Mouse (Mus musculus): Measurements from ENCODE around the gene Cyp2f2. TPM values are rescaled to one million over a fixed set of nuclear protein-coding genes. Genes with fewer than 3 reads are reported as not detected.

Gene Cyp2f2
- polyA plus RNA-seq, 2 experiments, result 0.11 TPM; not detected in 1

DNA sequence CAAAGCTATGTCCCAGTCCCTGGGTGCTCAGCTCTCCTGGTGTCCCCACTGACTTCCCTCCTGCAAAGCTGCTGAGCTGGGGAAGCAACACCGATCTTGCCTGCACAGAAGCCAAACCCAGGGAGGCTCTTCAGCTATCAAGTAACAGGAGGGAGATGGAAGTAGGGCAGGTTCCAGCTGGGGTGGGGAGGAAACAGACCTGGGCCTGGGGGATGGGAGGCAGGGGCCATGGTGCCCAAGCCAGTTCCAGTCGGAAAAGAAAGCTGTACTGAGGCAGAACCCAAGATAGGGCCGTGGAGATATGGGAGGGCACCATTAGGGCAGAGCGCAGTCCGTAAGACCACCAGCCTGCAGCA is 43.7 kb downstream of the Cyp2f2 start:
- Histone ChIP-seq H3K9me3 (ENCODE audit: control insufficient read depth, low read length) (no peaks in the 10 kb centered on the region), H3K27ac (replicated peaks; ENCODE audit: low read depth, low read length) (no peak overlapping the region), H3K36me3 (ENCODE audit: control insufficient read depth, insufficient read depth, low read length) (peaks cover 56% of the 10 kb centered on the region), H3K27me3 (ENCODE audit: control insufficient read depth, insufficient read depth, low read length) (no peaks in the 10 kb centered on the region), H3K9ac (ENCODE audit: low read depth, low read length, severe bottlenecking) (0 out of 2 replicates have a peak overlapping the region, but pooled peaks have one; percentile 2), H3K4me2 (replicated peaks; ENCODE audit: low read depth, low read length, severe bottlenecking) (0 out of 2 replicates have a peak overlapping the region, but pooled peaks have one; percentile 13), H3K4me1 (ENCODE audit: control insufficient read depth, insufficient read depth, low read length) (peaks cover 29% of the 10 kb centered on the region), H3K4me3 (replicated peaks; ENCODE audit: low read length) (no peak overlapping the region)
- DNase-seq (ENCODE audit: low spot score) (no peak), ATAC-seq (ENCODE audit: low FRiP score, low read depth) (no peak)
- 78% methylated on average over 5 of the region's 5 CpGs for WGBS
- TF ChIP-seq POLR2A (IDR thresholded peaks at IDR 0.05; ENCODE audit: borderline replicate concordance, extremely low read depth, insufficient read depth, insufficient read length), result no peak

DNA sequence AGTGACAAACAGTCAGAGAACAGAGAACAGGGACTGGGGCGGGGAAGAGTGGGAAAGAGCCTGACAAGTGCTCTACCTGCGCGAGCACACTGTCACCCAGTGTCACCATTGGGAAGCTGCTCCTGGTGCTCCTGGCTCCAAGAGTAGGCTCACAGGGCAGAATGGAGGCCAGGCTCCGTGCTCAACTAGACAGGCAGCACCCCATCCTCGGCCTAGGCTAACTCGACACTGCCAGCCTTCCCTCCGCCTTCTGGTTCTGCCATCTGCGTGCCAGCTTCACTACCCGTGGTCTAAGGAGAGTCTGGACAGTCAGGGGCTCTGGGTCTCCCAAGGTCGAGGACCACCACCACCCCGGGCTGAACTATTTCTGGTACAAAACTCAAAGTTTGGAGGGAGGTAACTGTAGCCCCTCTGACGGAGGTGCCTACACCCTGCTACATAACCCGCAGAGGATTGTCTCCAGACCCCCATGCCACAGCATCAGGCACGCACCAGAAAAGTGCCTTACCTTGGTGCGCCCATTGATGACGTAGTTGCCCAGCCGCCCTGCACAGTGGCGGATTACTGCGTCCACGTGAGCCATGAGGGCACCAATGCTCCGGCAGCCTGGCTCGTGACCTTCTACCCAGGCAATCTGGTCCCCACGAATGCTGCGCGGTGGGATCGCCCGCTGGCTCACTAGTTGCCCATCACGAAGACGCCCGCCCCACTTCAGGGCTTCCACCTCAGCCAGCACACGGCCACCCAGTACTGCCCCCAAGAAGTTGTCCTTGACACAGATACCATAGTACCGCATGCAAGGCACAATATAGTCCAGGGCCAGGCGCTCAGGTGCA is 44.6 kb downstream of the Cyp2f2 start:
- ATAC-seq (ENCODE audit: low FRiP score, low read depth), result no peak
- peaks cover 52% of the 10 kb centered on the region for H3K36me3 ChIP-seq (ENCODE audit: control insufficient read depth, insufficient read depth, low read length)
- TF ChIP-seq POLR2A (IDR thresholded peaks at IDR 0.05; ENCODE audit: borderline replicate concordance, extremely low read depth, insufficient read depth, insufficient read length), result no peak
- DNase-seq (ENCODE audit: low spot score), result no peak
- no peaks in the 10 kb centered on the region for H3K27me3 ChIP-seq (ENCODE audit: control insufficient read depth, insufficient read depth, low read length)
- peak overlapping the region; percentile 86 for H3K9ac ChIP-seq (ENCODE audit: low read depth, low read length, severe bottlenecking)
- H3K9me3 ChIP-seq (ENCODE audit: control insufficient read depth, low read length), result no peaks in the 10 kb centered on the region
- no peak overlapping the region for H3K27ac ChIP-seq (replicated peaks; ENCODE audit: low read depth, low read length)
- 86% methylated on average over 32 of the region's 33 CpGs for WGBS
- H3K4me2 ChIP-seq (replicated peaks; ENCODE audit: low read depth, low read length, severe bottlenecking), result peak overlapping the region; percentile 72
- H3K4me1 ChIP-seq (ENCODE audit: control insufficient read depth, insufficient read depth, low read length), result peaks cover 29% of the 10 kb centered on the region
- peak overlapping the region; percentile 66 for H3K4me3 ChIP-seq (replicated peaks; ENCODE audit: low read length)

- Histone ChIP-seq H3K9me3 (ENCODE audit: control insufficient read depth, low read length) (no peaks in the 10 kb centered on the region), H3K36me3 (ENCODE audit: control insufficient read depth, insufficient read depth, low read length) (peaks cover 52% of the 10 kb centered on the region), H3K4me3 (replicated peaks; ENCODE audit: low read length) (peak overlapping the region; percentile 66), H3K27ac (replicated peaks; ENCODE audit: low read depth, low read length) (no peak overlapping the region), H3K4me2 (replicated peaks; ENCODE audit: low read depth, low read length, severe bottlenecking) (peak overlapping the region; percentile 72), H3K4me1 (ENCODE audit: control insufficient read depth, insufficient read depth, low read length) (peaks cover 29% of the 10 kb centered on the region), H3K9ac (ENCODE audit: low read depth, low read length, severe bottlenecking) (peak overlapping the region; percentile 86), H3K27me3 (ENCODE audit: control insufficient read depth, insufficient read depth, low read length) (no peaks in the 10 kb centered on the region)
- DNase-seq (ENCODE audit: low spot score) (no peak), ATAC-seq (ENCODE audit: low FRiP score, low read depth) (no peak)
- WGBS, result 74% methylated on average over 23 of the region's 23 CpGs
- TF ChIP-seq POLR2A (IDR thresholded peaks at IDR 0.05; ENCODE audit: borderline replicate concordance, extremely low read depth, insufficient read depth, insufficient read length), result no peak
Observed at GRCm38 (mm10) chr7:27165007-27165655, 45.4 kb downstream of the Cyp2f2 start.

DNA sequence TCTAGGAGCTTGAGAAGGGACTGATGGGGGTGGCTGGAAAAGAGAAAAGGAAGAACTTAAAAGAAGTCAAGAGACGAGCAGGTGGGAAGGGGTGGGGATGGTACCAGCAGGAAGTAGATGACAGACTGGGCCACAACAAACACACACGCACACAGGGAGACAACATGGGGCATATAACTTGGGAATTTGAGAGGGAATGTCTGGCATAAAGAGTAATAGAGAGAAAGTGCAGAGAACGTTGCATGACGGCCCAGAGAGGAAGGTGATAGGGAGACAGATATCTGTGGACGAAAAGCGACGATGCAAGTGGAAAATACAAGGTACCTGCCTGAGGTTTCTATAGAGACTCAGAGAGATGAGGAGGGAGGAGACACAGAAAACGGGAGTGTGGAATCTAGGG is 46.0 kb downstream of the Cyp2f2 start:
- no peak for ATAC-seq (ENCODE audit: low FRiP score, low read depth)
- 4% methylated on average over 8 of the region's 8 CpGs for WGBS
- Histone ChIP-seq H3K27ac (replicated peaks; ENCODE audit: low read depth, low read length) (peak overlapping the region; percentile 92), H3K9me3 (ENCODE audit: control insufficient read depth, low read length) (no peaks in the 10 kb centered on the region), H3K4me3 (replicated peaks; ENCODE audit: low read length) (peak overlapping the region; percentile 66), H3K4me1 (ENCODE audit: control insufficient read depth, insufficient read depth, low read length) (peaks cover 29% of the 10 kb centered on the region), H3K4me2 (replicated peaks; ENCODE audit: low read depth, low read length, severe bottlenecking) (peak overlapping the region; percentile 72), H3K36me3 (ENCODE audit: control insufficient read depth, insufficient read depth, low read length) (peaks cover 54% of the 10 kb centered on the region), H3K9ac (ENCODE audit: low read depth, low read length, severe bottlenecking) (peak overlapping the region; percentile 86), H3K27me3 (ENCODE audit: control insufficient read depth, insufficient read depth, low read length) (no peaks in the 10 kb centered on the region)
- DNase-seq (ENCODE audit: low spot score), result no peak
- TF ChIP-seq POLR2A (IDR thresholded peaks at IDR 0.05; ENCODE audit: borderline replicate concordance, extremely low read depth, insufficient read depth, insufficient read length), result no peak

GRCm38 (mm10) chr7:27166229-27166613 is 46.5 kb downstream of the Cyp2f2 start:
- H3K36me3 ChIP-seq (ENCODE audit: control insufficient read depth, insufficient read depth, low read length), result peaks cover 54% of the 10 kb centered on the region
- peak; percentile 84 for ATAC-seq (ENCODE audit: low FRiP score, low read depth)
- DNase-seq (ENCODE audit: low spot score), result peak; percentile 87
- H3K4me1 ChIP-seq (ENCODE audit: control insufficient read depth, insufficient read depth, low read length), result peaks cover 29% of the 10 kb centered on the region
- H3K27me3 ChIP-seq (ENCODE audit: control insufficient read depth, insufficient read depth, low read length), result no peaks in the 10 kb centered on the region
- peak overlapping the region; percentile 66 for H3K4me3 ChIP-seq (replicated peaks; ENCODE audit: low read length)
- no peaks in the 10 kb centered on the region for H3K9me3 ChIP-seq (ENCODE audit: control insufficient read depth, low read length)
- H3K9ac ChIP-seq (ENCODE audit: low read depth, low read length, severe bottlenecking), result peak overlapping the region; percentile 86
- 1% methylated on average over 27 of the region's 43 CpGs for WGBS
- peak overlapping the region; percentile 72 for H3K4me2 ChIP-seq (replicated peaks; ENCODE audit: low read depth, low read length, severe bottlenecking)
- no peak for TF ChIP-seq POLR2A (IDR thresholded peaks at IDR 0.05; ENCODE audit: borderline replicate concordance, extremely low read depth, insufficient read depth, insufficient read length)
- H3K27ac ChIP-seq (replicated peaks; ENCODE audit: low read depth, low read length), result peak overlapping the region; percentile 92
